Mouse (Mus musculus): ENCODE results near the gene Tyrobp.

Tyrobp gene

DNA sequence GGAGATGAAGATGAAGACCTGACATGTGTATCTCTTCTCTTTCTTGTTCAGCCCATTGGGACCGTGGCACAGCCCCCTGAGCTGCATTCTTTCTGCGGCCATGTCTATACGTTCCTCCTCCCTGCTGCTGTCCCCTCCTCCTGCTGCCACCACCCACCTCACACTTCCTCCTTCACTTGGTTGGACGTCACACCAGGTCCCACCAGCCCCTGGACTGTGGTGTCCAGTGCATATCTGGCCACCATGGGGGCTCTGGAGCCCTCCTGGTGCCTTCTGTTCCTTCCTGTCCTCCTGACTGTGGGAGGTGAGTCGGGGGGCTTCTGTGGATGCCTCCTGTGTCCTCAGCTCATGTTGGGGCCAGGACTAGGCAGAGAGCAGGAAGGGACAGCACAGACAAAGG is at the start of gene Tyrobp:
Gene Tyrobp (plus strand): TSS at position 165 of the 400 bp plus-strand sequence.
- peak; percentile 98 for DNase-seq

DNA sequence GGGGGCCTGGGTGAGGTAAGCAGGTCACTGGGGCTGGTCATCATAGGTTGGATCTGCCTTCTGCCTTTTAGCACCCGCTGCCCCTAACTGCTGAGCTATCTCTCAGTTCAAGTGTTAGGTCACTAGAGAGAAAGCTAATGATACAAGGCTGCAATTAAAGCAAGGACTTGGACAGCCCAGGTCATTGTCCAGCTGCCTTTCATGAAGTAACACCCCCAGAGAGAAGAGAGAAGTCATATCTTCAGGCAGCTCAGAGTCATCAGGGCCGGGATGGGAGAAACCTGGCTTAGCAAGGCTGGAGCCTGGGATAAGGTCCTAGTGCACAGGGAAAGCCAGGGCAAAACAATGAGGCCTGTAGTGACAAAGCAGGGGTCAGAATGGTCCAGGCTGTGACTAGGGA is 46.1 kb upstream of the Tyrobp start:
- DNase-seq = peak; percentile 74

DNA sequence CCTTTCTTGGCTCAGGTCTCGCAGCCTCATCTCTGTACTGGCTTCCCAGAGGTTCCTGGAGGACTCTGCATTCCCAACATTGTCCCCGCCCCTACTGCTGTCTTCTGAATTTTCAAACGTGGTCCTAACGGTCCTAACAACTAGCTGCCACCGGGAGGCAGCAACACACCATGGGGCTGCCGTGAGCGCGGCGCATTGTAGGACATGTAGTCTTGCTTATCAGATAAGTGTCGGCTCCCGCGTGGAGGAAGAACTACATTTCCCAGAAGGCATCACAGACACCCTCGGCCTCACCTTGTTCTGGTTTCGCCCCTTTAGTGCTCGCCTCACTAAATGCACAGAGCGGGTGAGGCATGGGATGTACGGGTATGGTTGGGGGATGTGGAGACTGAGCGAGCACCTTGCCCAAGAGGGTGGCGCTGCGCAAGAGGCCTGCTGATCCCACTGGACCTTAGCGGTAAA is 40.0 kb upstream of the Tyrobp start:
- DNase-seq = peak; percentile 99

DNA sequence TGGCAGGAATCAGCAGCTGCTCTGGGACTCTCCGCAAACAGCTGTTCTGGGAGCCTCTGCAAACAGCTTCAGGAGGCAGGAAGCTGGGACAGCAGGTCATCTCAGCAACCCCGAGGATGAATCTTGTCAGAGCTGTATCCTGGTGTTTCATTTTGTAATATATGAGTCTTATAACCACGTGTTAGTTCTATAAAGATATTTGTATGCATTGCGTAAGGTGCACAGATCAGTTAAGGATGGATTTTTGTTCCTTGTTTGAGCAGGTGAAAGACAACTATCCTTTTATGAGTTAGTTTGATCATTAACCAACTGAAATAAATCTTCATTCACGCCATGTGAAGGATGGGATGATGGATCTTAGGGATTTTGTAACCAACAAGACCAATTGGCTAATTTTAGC is 33.5 kb upstream of the Tyrobp start:
- DNase-seq = no peak

DNA sequence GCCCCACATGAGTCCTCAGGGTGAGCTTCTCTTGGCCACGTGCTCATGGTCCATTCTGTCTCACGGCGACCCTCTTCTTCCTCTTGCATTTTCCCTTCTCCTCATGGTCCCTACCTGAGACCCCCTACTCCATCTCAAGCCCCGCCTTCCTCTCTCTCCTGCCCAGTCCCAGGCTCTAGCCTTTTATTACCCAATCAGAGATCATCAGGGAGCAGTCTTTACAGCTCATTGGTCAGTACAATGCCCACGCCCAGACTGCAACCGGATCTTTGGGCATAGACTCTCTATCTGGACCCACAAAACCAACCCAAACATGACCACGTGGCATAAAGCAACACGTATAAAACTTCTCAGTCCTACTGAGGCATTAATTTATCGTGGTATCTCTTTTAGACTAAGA is 29.5 kb upstream of the Tyrobp start:
- peak; percentile 55 for DNase-seq

DNA sequence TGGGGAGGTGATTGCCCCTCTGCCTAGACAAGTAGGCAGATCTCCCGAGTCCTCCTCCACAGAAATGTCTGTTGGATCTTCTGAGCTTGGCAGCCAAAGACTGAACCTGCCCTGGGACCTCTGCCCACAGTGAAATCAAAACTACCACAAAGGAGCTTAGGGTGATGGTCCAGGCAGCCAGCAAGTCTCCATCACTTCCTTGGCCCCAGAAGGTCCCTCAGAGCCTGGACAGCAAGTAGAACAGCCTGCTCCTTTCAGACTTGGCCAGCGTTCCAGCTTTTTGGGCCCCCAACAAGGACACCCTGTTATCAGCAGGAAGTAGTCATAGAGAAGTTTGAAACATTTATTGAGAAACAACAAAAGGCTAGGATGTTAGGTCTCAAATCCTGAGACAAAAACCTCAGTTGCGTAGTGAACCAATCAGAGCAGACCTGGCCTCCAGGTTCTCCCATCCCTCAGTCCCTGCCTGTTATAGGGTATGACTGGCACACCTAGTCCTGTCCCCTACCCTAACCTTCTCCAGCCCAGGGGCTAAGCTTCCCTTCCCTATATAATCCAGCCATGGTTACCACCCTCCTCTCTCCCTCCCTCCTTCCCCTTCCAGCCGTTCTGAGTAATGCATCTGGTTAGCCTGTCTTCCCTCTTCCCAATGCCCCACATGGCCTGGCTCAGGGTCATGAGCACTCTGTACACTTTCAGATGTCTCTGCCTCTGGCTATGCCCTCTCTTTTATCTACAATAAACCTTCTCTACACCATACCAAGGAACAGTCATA is 20.6 kb upstream of the Tyrobp start:
- no peak for DNase-seq

DNA sequence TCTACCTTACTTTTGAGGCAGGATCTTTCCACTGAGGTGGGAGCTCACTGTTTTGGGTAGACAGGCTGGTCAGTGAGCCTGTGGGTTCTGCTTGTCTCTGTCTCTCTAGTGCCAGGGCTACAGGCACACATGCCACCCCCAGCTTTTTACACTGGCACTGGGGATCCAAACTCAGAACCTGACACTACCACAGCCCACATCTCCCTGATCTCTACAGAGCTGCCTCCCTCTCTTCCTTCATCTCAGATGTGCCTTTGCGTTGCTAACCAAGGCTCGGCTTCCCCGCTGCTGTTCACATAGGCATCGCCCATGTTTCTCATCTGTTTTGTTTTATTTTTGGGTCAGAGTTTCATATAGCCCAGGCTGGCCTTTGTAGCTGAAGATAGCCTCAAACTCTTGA is 19.9 kb upstream of the Tyrobp start:
- DNase-seq = no peak

DNA sequence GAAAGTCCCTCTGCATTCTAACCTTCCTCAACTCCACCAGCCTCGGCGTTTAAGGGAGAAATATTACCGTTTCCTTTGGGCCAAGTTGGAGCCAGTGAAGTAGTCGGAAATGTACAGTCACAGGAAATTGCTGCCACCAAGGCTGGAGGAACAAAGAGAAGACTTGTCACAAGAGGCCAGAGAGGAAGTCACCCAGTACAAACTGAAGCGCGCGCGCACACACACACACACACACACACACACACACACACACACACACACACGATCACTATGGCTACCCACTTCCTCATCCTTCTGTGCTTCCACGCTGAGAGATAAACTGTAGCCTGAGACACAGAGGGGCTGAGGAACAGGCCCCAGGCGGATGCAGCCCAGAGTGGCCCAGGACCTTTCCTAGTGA is 19.2 kb upstream of the Tyrobp start:
- peak; percentile 96 for DNase-seq

DNA sequence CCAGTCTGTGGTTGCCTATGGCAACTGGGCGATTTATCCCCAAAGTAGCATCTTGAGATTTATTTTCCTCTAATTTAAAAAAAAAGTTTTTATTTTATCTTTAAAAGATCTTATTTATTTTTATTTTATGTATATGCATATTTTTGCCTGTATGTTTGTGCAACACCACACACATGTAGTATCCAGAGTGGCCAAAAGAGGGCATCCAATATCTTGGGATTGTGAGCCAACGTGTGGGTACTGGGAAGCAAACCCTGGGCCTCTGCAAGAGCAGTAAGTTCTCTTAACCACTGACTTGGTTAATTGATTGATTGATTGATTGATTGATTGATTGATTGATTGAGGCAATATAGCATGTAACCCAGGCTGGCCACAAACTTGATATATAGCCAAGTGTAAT is 18.7 kb upstream of the Tyrobp start:
- DNase-seq = no peak

DNA sequence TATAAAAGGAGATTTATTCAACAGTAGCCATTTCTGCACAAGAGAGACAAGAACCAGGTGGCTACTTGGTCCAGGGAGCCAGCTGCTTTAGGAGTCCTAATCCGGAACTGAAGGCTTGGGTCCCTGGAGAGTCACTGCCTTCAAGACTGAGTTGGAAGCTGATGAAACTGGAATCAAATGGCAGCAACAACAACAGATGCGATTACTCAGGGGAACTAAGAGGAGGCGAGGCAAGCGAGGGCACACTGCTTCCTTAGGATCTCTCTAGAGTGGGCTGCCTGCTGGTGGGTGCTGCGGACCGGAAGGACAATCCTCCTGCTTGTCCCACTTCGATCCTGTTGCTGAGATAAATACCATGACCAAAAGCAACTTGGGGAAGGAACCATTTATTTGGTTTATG is 13.9 kb upstream of the Tyrobp start:
- DNase-seq = peak; percentile 69

DNA sequence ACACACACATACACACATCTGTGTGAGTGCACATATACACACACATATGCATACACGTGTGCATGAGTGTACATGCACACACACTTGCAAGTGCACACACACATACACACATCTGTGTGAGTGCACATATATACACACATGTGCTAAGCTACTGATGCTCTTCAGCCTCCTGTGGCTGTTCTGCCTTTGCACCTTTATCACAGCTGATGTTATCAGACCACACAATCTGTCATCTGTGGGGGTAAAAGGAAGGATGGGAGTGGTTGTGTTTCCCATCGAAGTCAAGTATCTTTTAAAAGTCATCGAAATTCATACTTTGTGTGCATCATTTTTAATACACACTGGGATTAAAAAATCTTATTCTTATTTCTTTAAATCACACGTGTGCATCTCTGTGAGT is 11.2 kb upstream of the Tyrobp start:
- DNase-seq = peak; percentile 1

DNA sequence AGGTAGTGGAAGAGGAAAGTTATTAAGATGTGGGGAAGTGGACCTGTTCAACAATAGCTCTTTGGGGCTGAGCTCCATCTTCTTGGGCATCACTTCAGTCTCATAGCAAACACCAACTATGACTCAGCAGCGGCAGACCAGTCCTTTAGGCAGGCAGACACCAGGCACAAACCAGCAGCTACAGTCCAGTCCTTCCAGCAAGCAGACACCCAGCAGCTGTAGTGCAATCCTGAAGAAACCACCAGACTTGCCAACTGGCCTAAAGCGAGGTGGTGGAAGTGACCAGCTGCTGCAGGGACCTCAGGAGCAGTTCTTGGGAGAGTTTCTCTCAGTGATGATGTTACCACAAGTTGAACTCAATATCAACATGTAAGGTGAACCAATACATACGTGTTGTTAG is 4.9 kb upstream of the Tyrobp start:
- peak; percentile 83 for DNase-seq

DNA sequence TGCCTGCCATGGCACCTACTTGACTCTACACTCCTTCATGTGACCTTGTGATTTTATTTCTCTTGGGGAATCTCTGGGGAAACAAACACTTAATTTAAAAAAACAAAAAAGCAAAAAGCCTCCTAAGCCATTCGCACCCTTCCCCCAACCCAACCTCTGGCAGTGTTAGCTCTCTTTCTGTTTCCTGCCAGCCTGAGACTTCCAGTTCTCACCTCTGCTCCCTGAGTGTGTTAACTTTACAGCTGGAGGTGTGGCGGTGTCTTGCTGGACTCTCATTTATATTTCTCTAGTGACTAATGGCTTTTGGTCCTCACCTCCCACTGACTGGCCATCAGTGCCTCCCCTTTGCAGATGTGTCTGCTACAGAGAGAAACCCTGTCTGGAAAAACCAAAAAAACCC is 3.8 kb upstream of the Tyrobp start:
- peak; percentile 52 for DNase-seq

DNA sequence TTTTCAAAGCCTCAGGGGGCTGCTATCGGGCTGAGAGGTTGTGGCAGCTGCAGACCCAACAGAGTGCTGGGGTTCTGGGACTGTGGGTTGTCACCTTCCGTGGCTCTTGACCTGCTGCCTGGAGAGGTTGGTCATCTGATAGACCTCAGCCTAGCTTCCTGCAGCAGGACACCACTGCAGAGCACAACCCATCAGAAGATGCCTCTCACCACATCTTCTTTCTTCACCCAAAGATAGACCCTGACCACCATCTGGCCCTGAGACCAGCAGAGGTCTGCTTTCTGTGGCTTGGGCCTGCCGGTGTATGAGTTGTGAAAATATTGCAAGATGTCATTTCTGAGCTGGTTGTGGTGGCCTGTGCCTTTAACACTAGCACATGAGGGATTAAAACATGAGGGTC is 2.5 kb upstream of the Tyrobp start:
- DNase-seq = no peak

DNA sequence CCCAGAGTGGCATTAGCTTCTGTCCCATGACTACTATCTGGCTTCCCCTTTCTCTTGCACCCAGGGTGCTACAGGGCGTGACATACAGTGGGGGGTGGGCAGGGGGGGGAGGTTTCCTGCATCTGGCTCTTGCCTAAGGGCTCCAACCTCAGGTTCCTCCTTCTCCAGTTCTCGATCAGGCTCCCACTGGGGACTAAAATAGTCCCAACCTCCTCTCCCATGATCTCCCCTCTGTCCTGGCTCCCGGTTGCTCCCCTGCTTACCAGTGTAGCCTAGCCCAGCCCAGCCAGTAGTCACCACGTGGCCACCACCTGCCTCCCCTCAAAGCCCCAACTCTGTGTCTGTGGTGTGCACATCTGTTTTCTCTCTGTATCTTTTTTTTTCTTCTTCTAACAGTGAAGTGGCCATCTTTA is 819 bp upstream of the Tyrobp start:
- peak; percentile 97 for DNase-seq

DNA sequence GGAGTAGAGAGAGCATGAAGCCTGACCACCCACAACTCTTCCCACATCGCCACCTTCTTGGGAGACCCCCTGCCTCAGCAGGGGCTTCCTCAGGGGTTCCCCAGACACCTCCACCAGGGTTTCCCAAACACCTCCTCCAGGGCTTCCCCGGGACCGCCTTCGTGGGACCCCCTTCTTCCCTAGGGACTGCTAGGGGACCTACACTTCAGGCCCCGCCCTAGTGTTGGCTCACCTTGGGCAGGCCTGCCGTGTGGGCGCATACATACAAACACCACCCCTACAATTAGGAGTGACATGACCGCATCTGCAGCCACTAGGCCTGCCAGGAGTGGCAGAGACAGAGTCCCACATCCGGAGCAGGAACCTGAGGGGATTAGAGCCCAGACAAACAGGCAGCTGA is 4.3 kb downstream of the Tyrobp start:
- no peak for DNase-seq

DNA sequence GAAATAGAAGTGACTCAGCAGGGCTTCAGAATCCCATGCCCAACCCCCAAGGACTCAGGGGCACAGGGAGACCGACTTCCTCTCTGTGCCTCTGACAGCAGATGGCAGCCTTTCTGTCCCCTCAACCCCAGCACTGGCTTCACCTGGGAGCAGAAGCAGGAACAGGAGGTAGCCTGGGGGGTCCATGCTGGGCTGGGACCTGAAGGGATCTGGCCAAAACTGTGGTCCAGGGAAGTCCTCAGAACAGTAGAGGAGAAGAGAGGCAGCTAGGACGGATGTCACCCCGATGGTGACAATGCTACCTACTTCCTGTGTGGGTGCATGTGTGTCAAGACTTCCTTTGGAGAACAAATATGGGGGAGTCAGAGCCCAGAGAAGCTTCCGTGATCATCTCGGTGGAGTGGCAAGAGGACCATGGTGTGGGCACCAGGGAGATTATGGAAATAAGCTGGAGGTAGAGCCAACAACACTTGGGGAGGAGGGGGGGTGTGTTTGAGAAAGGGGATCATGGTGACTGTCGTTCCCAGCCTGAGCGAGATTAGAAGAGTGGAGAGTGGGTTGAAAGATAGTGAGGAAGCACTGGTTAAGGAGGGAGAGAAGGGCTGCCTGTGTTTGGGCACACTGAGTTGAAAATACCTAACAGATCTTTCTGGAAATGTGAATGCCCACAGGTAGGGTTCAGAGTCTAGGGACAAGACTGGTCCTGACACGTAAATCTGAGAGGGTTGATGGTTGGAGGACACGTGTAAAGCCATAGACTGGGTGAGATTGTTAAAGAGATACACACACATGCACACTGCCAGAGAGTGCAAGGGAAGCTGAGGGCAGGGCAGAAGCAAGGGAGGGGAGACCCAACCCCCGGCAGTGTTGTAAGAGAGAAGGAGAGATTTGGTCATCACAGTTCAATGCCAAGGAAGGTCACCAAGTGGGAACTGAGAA is 6.3 kb downstream of the Tyrobp start, which contains the start of gene Hcst:
Gene Hcst (minus strand): TSS at position 294 of the 939 bp plus-strand sequence.
- peak; percentile 96 for DNase-seq

DNA sequence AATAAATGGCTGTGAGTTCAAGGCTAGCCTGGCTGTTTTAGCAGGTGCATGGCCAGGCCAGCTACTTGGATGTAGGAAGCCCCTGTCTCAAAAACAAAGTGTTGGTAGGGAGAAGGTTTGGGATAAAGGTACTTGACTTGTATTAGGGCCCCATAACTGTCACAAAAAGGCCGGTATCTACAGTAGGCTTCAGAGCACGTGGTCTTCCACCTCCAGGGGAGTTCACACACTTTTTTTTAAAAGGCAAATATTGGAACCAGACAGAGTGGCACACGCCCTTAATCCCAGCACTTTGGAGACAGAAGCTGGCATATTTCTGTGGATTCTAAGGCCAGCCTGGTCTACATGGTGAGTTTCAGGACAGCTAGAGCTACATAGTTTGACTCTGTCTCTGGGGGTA is 7.1 kb downstream of the Tyrobp start:
- no peak for DNase-seq

DNA sequence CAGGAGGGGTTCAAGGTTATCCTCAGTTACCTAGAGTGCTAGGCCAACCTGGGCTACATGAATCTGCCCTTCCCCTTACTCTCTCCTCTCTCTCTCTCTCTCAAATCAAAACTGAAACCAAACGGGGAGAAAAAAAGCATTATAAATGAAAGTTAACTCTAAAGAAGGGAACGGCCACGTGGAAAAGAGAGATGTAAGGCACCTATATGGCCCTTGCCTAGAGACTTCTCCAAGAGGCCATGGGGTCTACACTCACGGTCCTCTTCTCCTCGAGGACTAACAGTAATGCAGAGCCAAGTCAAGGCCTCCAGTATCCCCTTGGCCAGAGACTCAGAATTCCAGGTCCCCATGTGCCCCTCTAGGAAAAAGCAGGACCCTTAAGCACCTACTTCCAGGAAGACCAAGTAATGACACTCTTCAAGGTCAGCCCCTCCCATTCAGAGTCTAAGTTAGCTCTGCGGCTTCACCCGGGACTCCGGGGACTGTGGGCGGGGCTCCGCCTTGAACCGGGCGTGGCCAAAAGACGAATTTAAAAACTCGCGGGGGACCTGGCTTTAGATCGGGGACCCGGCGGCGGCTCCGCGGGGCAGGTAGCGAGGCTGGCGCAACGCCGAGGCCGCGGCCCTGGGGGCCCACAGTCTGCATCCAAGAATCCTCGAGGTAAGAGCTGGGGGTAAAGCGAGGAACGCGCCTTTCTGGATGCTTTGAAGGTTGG is 7.8 kb downstream of the Tyrobp start, which contains the start of gene Nfkbid:
Gene Nfkbid (plus strand): TSS at position 558 of the 715 bp plus-strand sequence.
- peak; percentile 98 for DNase-seq

DNA sequence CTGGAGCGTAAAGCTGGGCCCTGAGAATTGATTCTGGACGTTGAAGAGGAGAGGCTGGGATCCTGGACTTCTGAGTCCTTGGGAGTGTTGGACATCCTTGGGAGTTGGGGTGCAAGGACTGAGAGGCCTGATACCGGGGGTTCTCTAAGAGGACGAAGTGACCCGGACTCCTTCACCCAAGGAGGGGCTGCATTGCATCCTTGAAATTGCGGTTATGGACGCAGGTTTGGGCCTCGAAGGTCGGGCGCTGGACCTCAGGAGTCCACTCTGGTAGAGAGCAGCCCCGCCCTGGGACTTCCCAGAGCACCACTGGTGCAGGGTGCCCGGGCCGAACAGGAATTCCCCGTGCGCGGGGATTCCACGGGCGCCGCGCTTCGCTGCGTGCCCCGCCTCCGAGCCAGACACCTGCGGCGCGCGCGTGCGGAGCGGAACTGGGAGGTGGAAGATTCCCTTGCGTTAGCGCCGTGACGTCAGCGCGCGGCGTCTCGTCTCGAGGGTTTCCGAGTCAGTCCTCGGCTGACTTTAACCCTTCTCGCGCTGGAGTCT is 8.4 kb downstream of the Tyrobp start:
- DNase-seq = peak; percentile 99

DNA sequence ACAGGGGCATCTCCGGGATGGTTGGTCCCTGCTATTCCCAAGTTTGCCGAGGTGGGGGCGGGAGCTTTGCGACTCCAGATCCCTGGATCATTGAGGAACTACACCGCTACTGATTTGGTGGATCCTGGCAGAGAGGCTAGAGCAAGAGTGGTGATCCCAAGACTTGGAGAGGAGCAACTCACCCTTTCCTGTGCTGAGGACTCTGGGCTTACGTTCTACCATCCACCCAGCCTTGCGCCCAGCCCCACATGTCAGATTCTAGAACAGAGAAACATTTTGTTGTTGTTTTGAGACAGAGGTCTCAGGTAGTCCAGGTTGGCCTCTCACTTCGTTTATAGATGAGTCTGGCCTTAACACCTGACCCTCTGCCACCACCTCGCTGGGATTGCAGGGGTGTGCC is 9.0 kb downstream of the Tyrobp start:
- no peak for DNase-seq

DNA sequence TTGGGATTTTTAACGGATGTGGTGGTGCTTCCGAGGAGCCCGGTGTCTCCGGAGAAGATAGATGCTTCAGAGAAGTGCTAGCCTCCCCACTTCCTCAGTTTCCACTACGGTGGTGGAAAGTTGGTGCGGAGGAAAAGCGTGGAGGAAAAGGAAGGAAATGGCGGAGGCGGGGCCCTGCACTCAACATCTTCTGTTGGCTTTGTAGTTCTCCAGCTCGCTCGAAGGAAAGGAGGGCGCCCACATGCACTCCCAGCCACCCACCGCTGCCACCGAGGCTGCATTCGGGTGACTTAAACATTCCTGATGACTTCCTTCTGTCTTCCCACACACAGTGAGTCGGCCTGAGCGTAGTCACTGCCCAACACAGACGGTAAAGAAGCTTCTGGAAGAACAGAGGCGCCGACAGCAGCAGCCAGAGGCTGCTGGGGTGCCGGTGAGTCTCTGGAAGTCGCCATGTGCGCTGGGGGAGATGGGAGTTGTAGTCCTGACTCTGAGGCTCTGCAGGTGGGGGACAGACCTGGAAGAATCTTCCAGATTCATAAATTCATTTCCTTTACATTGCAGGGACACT is 9.6 kb downstream of the Tyrobp start:
- peak; percentile 98 for DNase-seq
